Mouse (Mus musculus) left cerebral cortex, adult 11 months (tissue): ENCODE results near the gene Slc25a25.

Experiments used
- DNase-seq: peaks from one replicate; pipeline ENCODE4 v3.0.0; 2022; ENCODE audit warnings: low spot score

Slc25a25 gene

GRCm38 (mm10) chr2:32458300-32458699 lies 7.1 kb upstream of the Slc25a25 start:
- DNase-seq: no peak

- no peak for DNase-seq
Measured at GRCm38 (mm10) chr2:32455101-32455500, 3.9 kb upstream of the Slc25a25 start.

GRCm38 (mm10) chr2:32454633-32455032 lies 3.4 kb upstream of the Slc25a25 start:
- no peak for DNase-seq

GRCm38 (mm10) chr2:32453641-32454303 lies 2.5 kb upstream of the Slc25a25 start:
- no peak for DNase-seq

GRCm38 (mm10) chr2:32452441-32452971 lies 1.3 kb upstream of the Slc25a25 start:
- no peak for DNase-seq

GRCm38 (mm10) chr2:32451870-32452372 lies 676 bp upstream of the Slc25a25 start:
- DNase-seq: peak; percentile 100

GRCm38 (mm10) chr2:32449761-32450754 lies 1.2 kb downstream of the Slc25a25 start, which contains the start of gene Naif1:
Gene Naif1, plus strand, starts transcription at chr2:32450457.
- no peak for DNase-seq

GRCm38 (mm10) chr2:32448480-32448879 lies 2.8 kb downstream of the Slc25a25 start:
- no peak for DNase-seq

- no peak for DNase-seq
Measured at GRCm38 (mm10) chr2:32447264-32447936, 3.8 kb downstream of the Slc25a25 start.

GRCm38 (mm10) chr2:32445535-32445934 lies 5.7 kb downstream of the Slc25a25 start:
- no peak for DNase-seq

GRCm38 (mm10) chr2:32441550-32441949 lies 9.7 kb downstream of the Slc25a25 start:
- DNase-seq: no peak

GRCm38 (mm10) chr2:32440632-32441031 lies 10.6 kb downstream of the Slc25a25 start:
- DNase-seq: no peak

- no peak for DNase-seq
Measured at GRCm38 (mm10) chr2:32440164-32440563, 11.1 kb downstream of the Slc25a25 start.

GRCm38 (mm10) chr2:32439177-32439576 lies 12.1 kb downstream of the Slc25a25 start:
- no peak for DNase-seq

- no peak for DNase-seq
Measured at GRCm38 (mm10) chr2:32438733-32439132, 12.5 kb downstream of the Slc25a25 start.

GRCm38 (mm10) chr2:32437612-32438166 lies 13.6 kb downstream of the Slc25a25 start:
- no peak for DNase-seq

GRCm38 (mm10) chr2:32436686-32437372 lies 14.4 kb downstream of the Slc25a25 start:
- no peak for DNase-seq

- peak; percentile 90 for DNase-seq
Measured at GRCm38 (mm10) chr2:32430701-32431676, 20.3 kb downstream of the Slc25a25 start.

- no peak for DNase-seq
Measured at GRCm38 (mm10) chr2:32429215-32429891, 21.9 kb downstream of the Slc25a25 start.
